Comparison of ENCODE assay signal across 23 mouse cellular contexts in the genomic region with DNA sequence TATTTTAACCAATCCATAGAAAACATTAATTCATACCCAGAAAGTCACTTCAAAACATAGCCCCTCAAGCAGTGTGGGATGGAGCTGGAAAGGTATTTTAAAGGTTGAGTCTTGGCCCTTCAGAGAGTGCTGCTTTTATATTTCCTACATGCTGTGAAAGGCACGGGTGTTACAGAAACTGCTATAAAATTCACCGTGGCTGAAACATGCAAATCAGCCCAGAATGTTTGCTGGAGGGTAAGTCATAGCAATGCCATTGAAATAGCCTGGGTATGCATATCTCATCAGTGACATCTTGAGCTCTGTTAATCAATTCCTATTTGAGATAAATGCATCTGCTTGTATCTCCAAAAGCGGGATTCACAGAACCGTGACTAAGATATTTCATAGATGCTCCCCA.
DNase-seq lines count a peak whose midpoint lies in the region; ATAC-seq lines count a peak whose summit lies in the region.
"Had no signal": no experiment of that assay in that cellular context is flagged by ENCODE, and none has a peak within 500 bp of the region (broad histone marks: within the 10 kb centered on the region; RNA-seq: fewer than 3 reads in every experiment).

No protein-coding gene starts in this region.

- peak; percentile 16; the same call in 1 of the 2 replicates for ATAC-seq in midbrain, embryonic 11.5 days (ENCODE audit: low FRiP score)
- no peak; the same call in 1 of the 2 replicates for ATAC-seq in hindbrain, embryonic 14.5 days (ENCODE audit: low FRiP score)
- peak; percentile 71; the same call in 1 of the 2 replicates for ATAC-seq in midbrain, embryonic 14.5 days (ENCODE audit: low FRiP score, low TSS enrichment)
- peak; percentile 65; the same call in 1 of the 2 replicates for ATAC-seq in neural tube, embryonic 15.5 days (ENCODE audit: low FRiP score)
- ATAC-seq in intestine, embryonic 16.5 days, result no peak
- ATAC-seq in frontal cortex, adult (ENCODE audit: low TSS enrichment), result no peak
- ATAC-seq: intestine, embryonic 15.5 days had no signal

- WGBS in midbrain, embryonic 11.5 days, result 74% methylated on average over 4 of the region's 4 CpGs
- 77% methylated on average over 4 of the region's 4 CpGs for WGBS in midbrain, embryonic 10.5 days
- 28% methylated on average over 4 of the region's 4 CpGs for WGBS in hindbrain, embryonic 14.5 days
- WGBS in midbrain, embryonic 14.5 days, result 20% methylated on average over 4 of the region's 4 CpGs
- WGBS in neural tube, embryonic 15.5 days, result 15% methylated on average over 4 of the region's 4 CpGs
- WGBS in intestine, embryonic 16.5 days, result 64% methylated on average over 4 of the region's 4 CpGs

- no peak overlapping the region for H3K27ac ChIP-seq in midbrain, embryonic 11.5 days (ENCODE audit: low read depth, low read length)
- no peak overlapping the region for H3K27ac ChIP-seq in midbrain, embryonic 10.5 days (replicated peaks)
- peak overlapping the region; percentile 74 for H3K27ac ChIP-seq in hindbrain, embryonic 14.5 days
- H3K27ac ChIP-seq in midbrain, embryonic 14.5 days (replicated peaks; ENCODE audit: low read depth, low read length), result peak overlapping the region; percentile 78
- H3K27ac ChIP-seq in neural tube, embryonic 15.5 days (replicated peaks), result peak overlapping the region; percentile 68
- no peak overlapping the region for H3K27ac ChIP-seq in intestine, embryonic 16.5 days (ENCODE audit: low read length)
- H3K27ac ChIP-seq: embryonic facial prominence, embryonic 15.5 days; intestine, embryonic 15.5 days; limb, embryonic 13.5 days; liver, embryonic 14.5 days; lung, embryonic 15.5 days; macrophage had no signal

- H3K36me3 ChIP-seq in midbrain, embryonic 11.5 days (ENCODE audit: control insufficient read depth, insufficient read depth, low read length), result no peaks in the 10 kb centered on the region
- H3K36me3 ChIP-seq in midbrain, embryonic 10.5 days, result no peaks in the 10 kb centered on the region
- H3K36me3 ChIP-seq in hindbrain, embryonic 14.5 days (replicated peaks; ENCODE audit: control insufficient read depth, insufficient read depth), result no peaks in the 10 kb centered on the region
- H3K36me3 ChIP-seq in midbrain, embryonic 14.5 days (ENCODE audit: control insufficient read depth, insufficient read depth, low read length), result no peaks in the 10 kb centered on the region
- H3K36me3 ChIP-seq in neural tube, embryonic 15.5 days, result no peaks in the 10 kb centered on the region
- no peaks in the 10 kb centered on the region for H3K36me3 ChIP-seq in intestine, embryonic 16.5 days (ENCODE audit: control insufficient read depth, insufficient read depth, low read length)
- H3K36me3 ChIP-seq: embryonic facial prominence, embryonic 15.5 days; intestine, embryonic 15.5 days; limb, embryonic 13.5 days; lung, embryonic 15.5 days had no signal

- no peaks in the 10 kb centered on the region for H3K27me3 ChIP-seq in midbrain, embryonic 11.5 days (ENCODE audit: control insufficient read depth, insufficient read depth, low read length)
- H3K27me3 ChIP-seq in midbrain, embryonic 10.5 days (ENCODE audit: low read depth, poor library complexity, severe bottlenecking), result no peaks in the 10 kb centered on the region
- no peaks in the 10 kb centered on the region for H3K27me3 ChIP-seq in hindbrain, embryonic 14.5 days (ENCODE audit: control insufficient read depth, insufficient read depth, low read length)
- no peaks in the 10 kb centered on the region for H3K27me3 ChIP-seq in midbrain, embryonic 14.5 days (ENCODE audit: control insufficient read depth, insufficient read depth, low read length)
- H3K27me3 ChIP-seq in neural tube, embryonic 15.5 days (replicated peaks), result no peaks in the 10 kb centered on the region
- no peaks in the 10 kb centered on the region for H3K27me3 ChIP-seq in intestine, embryonic 16.5 days (replicated peaks; ENCODE audit: control insufficient read depth, insufficient read depth, low read length)
- H3K27me3 ChIP-seq: embryonic facial prominence, embryonic 15.5 days; intestine, embryonic 15.5 days; limb, embryonic 13.5 days; lung, embryonic 15.5 days had no signal

- H3K4me3 ChIP-seq in midbrain, embryonic 11.5 days (ENCODE audit: low read depth, low read length), result no peak overlapping the region
- H3K4me3 ChIP-seq in midbrain, embryonic 10.5 days, result no peak overlapping the region
- no peak overlapping the region for H3K4me3 ChIP-seq in hindbrain, embryonic 14.5 days (replicated peaks; ENCODE audit: low read length)
- no peak overlapping the region for H3K4me3 ChIP-seq in midbrain, embryonic 14.5 days (replicated peaks; ENCODE audit: low read depth, low read length)
- H3K4me3 ChIP-seq in neural tube, embryonic 15.5 days (replicated peaks), result no peak overlapping the region
- H3K4me3 ChIP-seq in intestine, embryonic 16.5 days (ENCODE audit: low read length), result no peak overlapping the region
- H3K4me3 ChIP-seq: embryonic facial prominence, embryonic 15.5 days; intestine, embryonic 15.5 days; limb, embryonic 13.5 days; lung, embryonic 15.5 days had no signal

- H3K4me2 ChIP-seq in midbrain, embryonic 11.5 days, result no peak overlapping the region
- no peak overlapping the region for H3K4me2 ChIP-seq in hindbrain, embryonic 14.5 days (replicated peaks)
- no peak overlapping the region for H3K4me2 ChIP-seq in midbrain, embryonic 14.5 days (ENCODE audit: low read length)
- no peak overlapping the region for H3K4me2 ChIP-seq in neural tube, embryonic 15.5 days
- no peak overlapping the region for H3K4me2 ChIP-seq in intestine, embryonic 16.5 days (ENCODE audit: low read depth, low read length)
- H3K4me2 ChIP-seq: embryonic facial prominence, embryonic 15.5 days; intestine, embryonic 15.5 days; limb, embryonic 13.5 days; lung, embryonic 15.5 days had no signal

- H3K9ac ChIP-seq in midbrain, embryonic 11.5 days (ENCODE audit: low read length), result no peak overlapping the region
- H3K9ac ChIP-seq in hindbrain, embryonic 14.5 days, result no peak overlapping the region
- H3K9ac ChIP-seq in midbrain, embryonic 14.5 days (replicated peaks; ENCODE audit: low read length), result no peak overlapping the region
- no peak overlapping the region for H3K9ac ChIP-seq in neural tube, embryonic 15.5 days (replicated peaks)
- H3K9ac ChIP-seq in intestine, embryonic 16.5 days (ENCODE audit: low read depth, low read length), result no peak overlapping the region
- H3K9ac ChIP-seq: embryonic facial prominence, embryonic 15.5 days; intestine, embryonic 15.5 days; limb, embryonic 13.5 days; liver, embryonic 14.5 days; lung, embryonic 15.5 days had no signal

- DNase-seq in midbrain, embryonic 11.5 days (ENCODE audit: low spot score, missing footprints), result no peak
- no peak for DNase-seq in midbrain, embryonic 10.5 days (ENCODE audit: low spot score)
- no peak for DNase-seq in hindbrain, embryonic 14.5 days (ENCODE audit: low spot score)
- DNase-seq in midbrain, embryonic 14.5 days, result peak; percentile 75
- no peak for DNase-seq in lung, postnatal 36 days
- DNase-seq: adrenal gland, adult 2 months; B cell, adult 2 months; cerebellum, adult 11 months; cerebellum, postnatal 14 days; embryo, embryonic 11 days; gastrocnemius, postnatal 14 days; heart, adult 18-20 months; heart, postnatal 36 days; thymus, postnatal 14 days had no signal

- H3K4me1 ChIP-seq in midbrain, embryonic 11.5 days (ENCODE audit: control insufficient read depth, insufficient read depth, low read length), result no peaks in the 10 kb centered on the region
- H3K4me1 ChIP-seq in midbrain, embryonic 10.5 days, result no peaks in the 10 kb centered on the region
- peaks cover 22% of the 10 kb centered on the region for H3K4me1 ChIP-seq in hindbrain, embryonic 14.5 days (replicated peaks; ENCODE audit: control insufficient read depth, insufficient read depth, low read length)
- H3K4me1 ChIP-seq in midbrain, embryonic 14.5 days (ENCODE audit: control insufficient read depth, insufficient read depth, low read length), result peaks cover 21% of the 10 kb centered on the region
- peaks cover 12% of the 10 kb centered on the region for H3K4me1 ChIP-seq in neural tube, embryonic 15.5 days
- no peaks in the 10 kb centered on the region for H3K4me1 ChIP-seq in intestine, embryonic 16.5 days (ENCODE audit: control insufficient read depth, insufficient read depth, low read length)
- H3K4me1 ChIP-seq: embryonic facial prominence, embryonic 15.5 days; intestine, embryonic 15.5 days; limb, embryonic 13.5 days; lung, embryonic 15.5 days had no signal

- no peaks in the 10 kb centered on the region for H3K9me3 ChIP-seq in midbrain, embryonic 11.5 days (ENCODE audit: control insufficient read depth, low read length)
- no peaks in the 10 kb centered on the region for H3K9me3 ChIP-seq in midbrain, embryonic 10.5 days (replicated peaks)
- no peaks in the 10 kb centered on the region for H3K9me3 ChIP-seq in hindbrain, embryonic 14.5 days (ENCODE audit: control insufficient read depth, low read length)
- H3K9me3 ChIP-seq in midbrain, embryonic 14.5 days (ENCODE audit: control insufficient read depth, low read length), result no peaks in the 10 kb centered on the region
- no peaks in the 10 kb centered on the region for H3K9me3 ChIP-seq in neural tube, embryonic 15.5 days (replicated peaks)
- no peaks in the 10 kb centered on the region for H3K9me3 ChIP-seq in intestine, embryonic 16.5 days (ENCODE audit: control insufficient read depth, low read length)
- H3K9me3 ChIP-seq: embryonic facial prominence, embryonic 15.5 days; intestine, embryonic 15.5 days; limb, embryonic 13.5 days; lung, embryonic 15.5 days had no signal

Comparison
In these comparisons a context has a peak if more than half of its experiments do, and no peak if none do; other contexts are left out.
1. H3K27ac ChIP-seq: peak in hindbrain, embryonic 14.5 days (single experiment), midbrain, embryonic 14.5 days (single experiment) and neural tube, embryonic 15.5 days (single experiment); none in midbrain, embryonic 11.5 days (single experiment), midbrain, embryonic 10.5 days (single experiment) and intestine, embryonic 16.5 days (single experiment).
2. ATAC-seq: peak in midbrain, embryonic 11.5 days (single experiment), midbrain, embryonic 14.5 days (single experiment) and neural tube, embryonic 15.5 days (single experiment); none in hindbrain, embryonic 14.5 days (single experiment), intestine, embryonic 16.5 days (single experiment) and frontal cortex, adult (single experiment).